Mouse (Mus musculus): ENCODE measurements at regions not wholly inside any gene's neighbourhood (a gene's known extent, or its start where the extent isn't known, plus 50 kb on each side); places are given as distances from the start of the nearest gene placed in this dataset.

GRCm38 (mm10) chr15:6154706-6155105, 144.9 kb upstream of the Dab2 start:
- no peaks in the 10 kb centered on the region for H3K4me1 ChIP-seq (ENCODE audit: insufficient read depth, low read length)
- WGBS: 46% methylated on average over 9 of the region's 9 CpGs
- H3K4me2 ChIP-seq (replicated peaks; ENCODE audit: low read depth, low read length): no peak overlapping the region
- H3K9ac ChIP-seq (replicated peaks; ENCODE audit: low read length): no peak overlapping the region
- H3K27me3 ChIP-seq (ENCODE audit: insufficient read depth, low read length): no peaks in the 10 kb centered on the region
- H3K4me3 ChIP-seq (ENCODE audit: low read length): no peak overlapping the region
- no peaks in the 10 kb centered on the region for H3K9me3 ChIP-seq (ENCODE audit: low read length)
- peak; percentile 39; the same call in 1 of the 2 replicates for ATAC-seq (ENCODE audit: low FRiP score, low TSS enrichment)
- H3K36me3 ChIP-seq (ENCODE audit: insufficient read depth, low read length): no peaks in the 10 kb centered on the region
- H3K27ac ChIP-seq (ENCODE audit: low read length): no peak overlapping the region

DNA sequence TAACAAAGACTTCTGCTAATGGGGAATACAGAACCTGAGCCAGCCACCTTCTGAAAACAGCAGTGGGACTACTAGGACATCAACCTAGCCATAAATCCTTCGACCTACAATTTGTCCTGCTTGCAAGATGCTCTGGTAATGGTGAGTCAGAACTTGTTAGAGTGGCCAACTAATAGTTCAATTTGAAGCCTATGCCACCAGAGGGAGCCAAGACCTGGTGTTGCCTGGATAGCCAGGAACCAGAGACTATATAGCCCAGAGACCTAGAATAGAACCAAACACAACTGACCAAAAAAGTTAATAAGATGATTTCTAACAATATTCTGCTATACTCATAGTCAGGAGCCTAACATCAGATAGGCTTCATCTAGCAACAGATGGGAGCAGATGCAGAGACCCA, 119.3 kb upstream of the Dab2 start:
- Histone ChIP-seq H3K4me2 (replicated peaks; ENCODE audit: low read depth, low read length) (no peak overlapping the region), H3K9ac (replicated peaks; ENCODE audit: low read length) (no peak overlapping the region), H3K27me3 (ENCODE audit: insufficient read depth, low read length) (no peaks in the 10 kb centered on the region), H3K4me1 (ENCODE audit: insufficient read depth, low read length) (no peaks in the 10 kb centered on the region), H3K36me3 (ENCODE audit: insufficient read depth, low read length) (no peaks in the 10 kb centered on the region), H3K9me3 (ENCODE audit: low read length) (0 out of 2 replicates have a peak, but pooled peaks cover 2% of the 10 kb centered on the region), H3K4me3 (ENCODE audit: low read length) (no peak overlapping the region), H3K27ac (ENCODE audit: low read length) (no peak overlapping the region)
- ATAC-seq (ENCODE audit: low FRiP score, low TSS enrichment): no peak
- 80% methylated on average over 1 of the region's 1 CpGs for WGBS

DNA sequence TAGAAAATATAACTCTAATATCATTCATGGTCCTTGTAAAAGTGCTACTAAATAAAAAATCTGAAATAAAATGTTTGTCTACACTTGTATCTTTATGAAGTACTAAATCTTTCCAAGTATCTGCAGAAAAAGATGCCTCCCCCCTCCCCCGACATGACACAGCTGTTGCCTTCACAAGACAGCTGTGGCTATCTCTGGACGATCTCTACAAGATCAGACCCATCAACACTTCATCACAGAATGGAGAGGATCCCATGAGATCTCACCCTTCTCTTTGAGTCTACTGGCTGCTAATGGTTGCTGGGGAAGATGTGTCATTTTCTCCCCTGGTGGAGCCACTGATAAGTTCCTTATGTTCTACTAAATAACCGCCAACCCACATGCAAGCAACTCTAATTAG, 116.0 kb upstream of the Dab2 start:
- Histone ChIP-seq H3K36me3 (ENCODE audit: insufficient read depth, low read length) (no peaks in the 10 kb centered on the region), H3K27me3 (ENCODE audit: insufficient read depth, low read length) (no peaks in the 10 kb centered on the region), H3K9me3 (ENCODE audit: low read length) (no peaks in the 10 kb centered on the region), H3K9ac (replicated peaks; ENCODE audit: low read length) (no peak overlapping the region), H3K4me3 (ENCODE audit: low read length) (no peak overlapping the region), H3K4me2 (replicated peaks; ENCODE audit: low read depth, low read length) (no peak overlapping the region), H3K27ac (ENCODE audit: low read length) (no peak overlapping the region), H3K4me1 (ENCODE audit: insufficient read depth, low read length) (no peaks in the 10 kb centered on the region)
- peak; percentile 86; the same call in 1 of the 2 replicates for ATAC-seq (ENCODE audit: low FRiP score, low TSS enrichment)
- 65% methylated on average over 3 of the region's 3 CpGs for WGBS

- Histone ChIP-seq H3K27ac (ENCODE audit: low read length) (no peak overlapping the region), H3K9ac (replicated peaks; ENCODE audit: low read length) (no peak overlapping the region), H3K4me3 (ENCODE audit: low read length) (no peak overlapping the region), H3K4me1 (ENCODE audit: insufficient read depth, low read length) (no peaks in the 10 kb centered on the region), H3K36me3 (ENCODE audit: insufficient read depth, low read length) (no peaks in the 10 kb centered on the region), H3K27me3 (ENCODE audit: insufficient read depth, low read length) (no peaks in the 10 kb centered on the region), H3K4me2 (replicated peaks; ENCODE audit: low read depth, low read length) (no peak overlapping the region), H3K9me3 (ENCODE audit: low read length) (no peaks in the 10 kb centered on the region)
- ATAC-seq (ENCODE audit: low FRiP score, low TSS enrichment): no peak
Measured at GRCm38 (mm10) chr15:6191845-6192244, 107.7 kb upstream of the Dab2 start.

DNA sequence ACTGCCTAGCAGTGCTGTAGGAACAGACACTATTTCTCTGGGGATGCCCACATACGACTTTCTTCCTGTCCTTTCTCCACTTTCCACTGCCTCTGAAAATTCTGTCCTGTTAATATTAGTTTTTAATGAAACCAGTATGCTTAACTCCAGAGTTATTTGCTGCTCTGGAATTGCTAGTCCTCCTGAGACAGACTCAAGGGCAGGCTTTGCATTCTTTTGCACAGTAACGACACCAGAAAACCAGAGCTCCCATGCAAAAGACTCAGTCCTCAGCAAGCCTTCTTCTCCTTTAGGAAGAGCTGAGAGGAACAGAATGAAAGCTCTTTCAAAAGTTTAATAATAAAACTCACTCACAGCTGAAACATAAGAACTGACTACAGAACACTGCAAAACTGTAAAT, 92.3 kb upstream of the Dab2 start:
- H3K36me3 ChIP-seq (ENCODE audit: insufficient read depth, low read length): no peaks in the 10 kb centered on the region
- no peaks in the 10 kb centered on the region for H3K9me3 ChIP-seq (ENCODE audit: low read length)
- H3K4me3 ChIP-seq (ENCODE audit: low read length): no peak overlapping the region
- H3K4me1 ChIP-seq (ENCODE audit: insufficient read depth, low read length): no peaks in the 10 kb centered on the region
- 51% methylated on average over 2 of the region's 2 CpGs for WGBS
- no peak overlapping the region for H3K4me2 ChIP-seq (replicated peaks; ENCODE audit: low read depth, low read length)
- H3K9ac ChIP-seq (replicated peaks; ENCODE audit: low read length): no peak overlapping the region
- ATAC-seq (ENCODE audit: low FRiP score, low TSS enrichment): no peak
- H3K27ac ChIP-seq (ENCODE audit: low read length): no peak overlapping the region
- H3K27me3 ChIP-seq (ENCODE audit: insufficient read depth, low read length): no peaks in the 10 kb centered on the region

- no peak for ATAC-seq (ENCODE audit: low FRiP score, low TSS enrichment)
- no peak overlapping the region for H3K4me2 ChIP-seq (replicated peaks; ENCODE audit: low read depth, low read length)
Measured at GRCm38 (mm10) chr15:6209301-6209700, 90.3 kb upstream of the Dab2 start.

DNA sequence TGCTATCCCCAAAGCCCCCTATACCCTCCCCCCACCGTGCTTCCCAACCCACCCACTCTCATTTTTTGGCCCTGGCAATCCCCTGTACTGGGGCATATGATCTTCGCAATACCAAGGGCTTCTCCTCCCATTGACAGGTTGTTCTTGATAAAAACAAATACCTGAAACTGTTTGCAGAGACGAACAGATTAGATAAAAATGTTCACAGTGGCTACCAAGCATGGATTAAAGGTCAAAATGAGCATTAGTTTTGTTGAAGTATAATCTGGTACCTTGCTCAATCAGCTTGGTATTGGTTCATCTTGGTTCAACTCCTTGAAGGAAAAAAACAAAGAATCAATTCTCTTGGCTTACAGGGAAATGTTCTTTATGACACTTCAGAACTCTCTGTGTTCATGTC, 81.5 kb upstream of the Dab2 start:
- Histone ChIP-seq H3K27ac (ENCODE audit: low read length) (no peak overlapping the region), H3K27me3 (ENCODE audit: insufficient read depth, low read length) (no peaks in the 10 kb centered on the region), H3K4me2 (replicated peaks; ENCODE audit: low read depth, low read length) (no peak overlapping the region), H3K9me3 (ENCODE audit: low read length) (no peaks in the 10 kb centered on the region), H3K36me3 (ENCODE audit: insufficient read depth, low read length) (no peaks in the 10 kb centered on the region), H3K9ac (replicated peaks; ENCODE audit: low read length) (no peak overlapping the region), H3K4me3 (ENCODE audit: low read length) (no peak overlapping the region), H3K4me1 (ENCODE audit: insufficient read depth, low read length) (no peaks in the 10 kb centered on the region)
- 76% methylated on average over 3 of the region's 3 CpGs for WGBS
- ATAC-seq (ENCODE audit: low FRiP score, low TSS enrichment): no peak

More at GRCm38 (mm10) chr15:6209301-6209700, 90.3 kb upstream of the Dab2 start:
- Histone ChIP-seq H3K36me3 (ENCODE audit: insufficient read depth, low read length) (no peaks in the 10 kb centered on the region), H3K27ac (ENCODE audit: low read length) (no peak overlapping the region), H3K9me3 (ENCODE audit: low read length) (no peaks in the 10 kb centered on the region), H3K4me3 (ENCODE audit: low read length) (no peak overlapping the region), H3K4me1 (ENCODE audit: insufficient read depth, low read length) (no peaks in the 10 kb centered on the region), H3K27me3 (ENCODE audit: insufficient read depth, low read length) (no peaks in the 10 kb centered on the region), H3K9ac (replicated peaks; ENCODE audit: low read length) (no peak overlapping the region)
- 17% methylated on average over 2 of the region's 2 CpGs for WGBS

- H3K4me1 ChIP-seq (ENCODE audit: insufficient read depth, low read length): no peaks in the 10 kb centered on the region
- no peaks in the 10 kb centered on the region for H3K36me3 ChIP-seq (ENCODE audit: insufficient read depth, low read length)
- no peak overlapping the region for H3K4me2 ChIP-seq (replicated peaks; ENCODE audit: low read depth, low read length)
- H3K27ac ChIP-seq (ENCODE audit: low read length): no peak overlapping the region
- H3K9me3 ChIP-seq (ENCODE audit: low read length): no peaks in the 10 kb centered on the region
- ATAC-seq (ENCODE audit: low FRiP score, low TSS enrichment): no peak
- H3K4me3 ChIP-seq (ENCODE audit: low read length): no peak overlapping the region
- no peak overlapping the region for H3K9ac ChIP-seq (replicated peaks; ENCODE audit: low read length)
- H3K27me3 ChIP-seq (ENCODE audit: insufficient read depth, low read length): no peaks in the 10 kb centered on the region
- WGBS: 88% methylated on average over 1 of the region's 1 CpGs
Measured at GRCm38 (mm10) chr15:6225227-6225626, 74.4 kb upstream of the Dab2 start.

DNA sequence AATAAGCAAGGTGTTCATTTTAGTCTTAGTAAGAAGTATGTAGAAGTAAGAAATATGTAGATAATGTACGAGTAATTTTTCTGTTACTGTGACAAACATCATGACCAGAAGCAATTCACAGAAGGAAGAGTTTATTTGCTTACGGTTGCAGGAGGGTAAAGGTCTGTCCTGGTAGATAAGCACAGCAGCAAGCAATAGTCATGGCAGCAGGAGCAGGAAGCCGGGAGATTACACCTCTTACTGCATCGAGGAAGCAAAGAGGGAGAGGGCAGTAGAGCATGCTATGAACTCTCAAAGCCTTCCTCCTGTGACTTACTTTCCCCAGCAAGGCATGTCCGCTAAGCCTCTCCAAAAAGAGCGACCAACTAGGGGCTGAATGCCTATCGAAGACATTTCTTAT, 69.0 kb upstream of the Dab2 start:
- no peaks in the 10 kb centered on the region for H3K27me3 ChIP-seq (ENCODE audit: insufficient read depth, low read length)
- no peaks in the 10 kb centered on the region for H3K4me1 ChIP-seq (ENCODE audit: insufficient read depth, low read length)
- no peak overlapping the region for H3K9ac ChIP-seq (replicated peaks; ENCODE audit: low read length)
- no peak overlapping the region for H3K4me3 ChIP-seq (ENCODE audit: low read length)
- no peak overlapping the region for H3K4me2 ChIP-seq (replicated peaks; ENCODE audit: low read depth, low read length)
- 83% methylated on average over 7 of the region's 7 CpGs for WGBS
- H3K36me3 ChIP-seq (ENCODE audit: insufficient read depth, low read length): no peaks in the 10 kb centered on the region
- no peaks in the 10 kb centered on the region for H3K9me3 ChIP-seq (ENCODE audit: low read length)
- no peak overlapping the region for H3K27ac ChIP-seq (ENCODE audit: low read length)
- ATAC-seq (ENCODE audit: low FRiP score, low TSS enrichment): no peak

DNA sequence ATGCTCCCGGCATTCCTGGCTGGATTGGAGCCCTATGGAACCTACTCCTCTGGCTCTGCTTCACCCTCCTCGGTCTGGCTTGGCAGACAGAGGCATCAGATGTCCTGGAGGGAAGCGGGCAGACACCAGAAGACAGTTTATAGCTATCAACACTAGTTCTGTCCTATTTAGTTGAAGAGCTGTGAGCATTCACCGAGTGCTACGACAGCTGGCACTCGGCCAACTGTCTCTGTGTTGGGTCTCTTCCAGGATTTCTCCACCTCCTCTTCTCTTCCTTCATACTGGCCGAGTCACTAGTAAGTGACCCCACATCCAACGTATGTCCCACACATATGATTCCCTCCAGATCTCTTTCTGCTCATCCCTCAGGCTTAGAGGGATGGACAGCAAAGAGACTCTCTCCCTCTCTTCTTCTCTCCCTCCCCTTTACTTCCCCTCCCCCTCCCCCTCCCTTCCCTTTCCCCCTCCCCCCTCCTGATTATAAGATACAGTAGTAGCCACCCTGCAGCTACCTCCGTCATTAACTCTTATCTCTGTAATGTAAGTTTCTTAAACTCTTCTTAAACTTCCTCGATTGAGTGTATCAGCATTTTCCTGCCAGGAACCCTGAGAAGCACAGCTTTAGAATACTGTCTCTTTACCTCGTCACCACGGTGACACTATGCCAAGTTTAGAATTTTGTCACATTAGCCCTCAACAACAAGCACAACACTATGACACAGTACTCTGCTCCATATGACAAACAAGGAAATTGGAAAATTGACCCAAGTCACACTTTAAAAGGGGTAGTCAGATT, 68.1 kb upstream of the Dab2 start:
- no peak overlapping the region for H3K27ac ChIP-seq (ENCODE audit: low read length)
- no peak overlapping the region for H3K9ac ChIP-seq (replicated peaks; ENCODE audit: low read length)
- H3K4me2 ChIP-seq (replicated peaks; ENCODE audit: low read depth, low read length): no peak overlapping the region
- 0 out of 2 replicates have a peak, but pooled peaks have one; percentile 31 for ATAC-seq (ENCODE audit: low FRiP score, low TSS enrichment)
- H3K27me3 ChIP-seq (ENCODE audit: insufficient read depth, low read length): no peaks in the 10 kb centered on the region
- WGBS: 53% methylated on average over 12 of the region's 12 CpGs
- H3K4me1 ChIP-seq (ENCODE audit: insufficient read depth, low read length): no peaks in the 10 kb centered on the region
- H3K4me3 ChIP-seq (ENCODE audit: low read length): no peak overlapping the region
- H3K9me3 ChIP-seq (ENCODE audit: low read length): no peaks in the 10 kb centered on the region
- no peaks in the 10 kb centered on the region for H3K36me3 ChIP-seq (ENCODE audit: insufficient read depth, low read length)

All from kidney, embryonic 16.5 days (tissue).